Mouse (Mus musculus) erythroblast, embryonic 14.5 days (primary cell): ENCODE data around the gene Zfp536. TPM values are rescaled to one million over a fixed set of nuclear protein-coding genes. Genes with fewer than 3 reads are reported as not detected.

Source experiments
- H3K27me3 ChIP-seq: 2 replicates; pipeline ENCODE4 v1.6.1; 2012; ENCODE audit warnings: inconsistent platforms; ENCODE audit not compliant: control insufficient read depth
- H3K36me3 ChIP-seq: 2 replicates; pipeline ENCODE4 v1.6.1; 2012; ENCODE audit warnings: mild to moderate bottlenecking, inconsistent platforms; ENCODE audit not compliant: control insufficient read depth
- H3K4me1 ChIP-seq: 2 replicates; pipeline ENCODE4 v1.6.1; 2012; ENCODE audit warnings: inconsistent platforms; ENCODE audit not compliant: control insufficient read depth
- H3K4me3 ChIP-seq: replicated peaks from 2 replicates; pipeline ENCODE3; 2012; ENCODE audit warnings: moderate library complexity, mild to moderate bottlenecking, inconsistent platforms
- H3K9me3 ChIP-seq: 2 replicates; pipeline ENCODE4 v1.6.1; 2012; ENCODE audit warnings: low read length, inconsistent platforms, mixed read lengths; ENCODE audit not compliant: control insufficient read depth
- GATA1 ChIP-seq: IDR thresholded peaks from 2 replicates; pipeline ENCODE4 v1.6.1; 2012; ENCODE audit warnings: low read length, inconsistent platforms, mixed read lengths
- TAL1 ChIP-seq: IDR thresholded peaks from 3 replicates; pipeline ENCODE4 v1.6.1; 2012; ENCODE audit warnings: low read length, inconsistent platforms, mixed read lengths
- polyA plus RNA-seq: library from polyadenylated mRNA; stranded (reverse); fragments of >175 nt; gene quantifications from 2 replicates; pipeline ENCODE4 v1.2.3, GENCODE M21; 2012

Gene Zfp536
- polyA plus RNA-seq, 1 experiment = not detected

- no peaks in the 10 kb centered on the region for H3K27me3 ChIP-seq
- H3K36me3 ChIP-seq = no peaks in the 10 kb centered on the region
- no peak for TF ChIP-seq TAL1
- H3K4me1 ChIP-seq = no peaks in the 10 kb centered on the region
- no peak overlapping the region for H3K4me3 ChIP-seq
- peaks cover 3% of the 10 kb centered on the region; the same call in 1 of the 2 replicates for H3K9me3 ChIP-seq
Observed at GRCm38 (mm10) chr7:37481165-37481564, 292.3 kb downstream of the Zfp536 start.

DNA sequence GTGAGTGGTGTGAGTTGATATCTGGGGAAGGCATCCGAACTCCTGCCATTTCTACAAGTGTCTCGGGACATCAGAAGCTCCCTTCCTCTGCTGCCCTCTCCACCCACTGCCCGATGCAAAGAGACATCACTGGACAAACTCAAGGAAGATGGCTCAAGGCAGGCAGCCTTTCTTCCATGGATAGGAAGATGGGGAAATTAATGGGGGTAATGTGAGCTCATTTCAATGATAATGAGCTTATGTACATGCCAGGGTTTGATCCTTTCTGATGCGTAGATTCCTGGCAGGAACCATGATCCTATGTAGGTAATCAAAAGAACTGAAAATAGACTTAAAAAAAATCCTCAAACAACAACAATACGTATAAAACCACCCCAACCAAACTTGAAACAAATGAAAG lies 296.1 kb downstream of the Zfp536 start:
- TF ChIP-seq TAL1 (no peak), GATA1 (no peak)

GRCm38 (mm10) chr7:37475485-37475884 lies 298.0 kb downstream of the Zfp536 start:
- Histone ChIP-seq H3K4me1 (no peaks in the 10 kb centered on the region), H3K36me3 (no peaks in the 10 kb centered on the region), H3K9me3 (peaks cover 3% of the 10 kb centered on the region; the same call in 1 of the 2 replicates), H3K27me3 (no peaks in the 10 kb centered on the region), H3K4me3 (no peak overlapping the region)
- TF ChIP-seq TAL1 (no peak), GATA1 (no peak)

More for the DNA sequence above, 296.1 kb downstream of the Zfp536 start:
- no peaks in the 10 kb centered on the region for H3K4me1 ChIP-seq
- H3K9me3 ChIP-seq = peaks cover 3% of the 10 kb centered on the region; the same call in 1 of the 2 replicates
- no peaks in the 10 kb centered on the region for H3K27me3 ChIP-seq
- no peak overlapping the region for H3K4me3 ChIP-seq
- no peaks in the 10 kb centered on the region for H3K36me3 ChIP-seq

- Histone ChIP-seq H3K36me3 (no peaks in the 10 kb centered on the region), H3K4me1 (no peaks in the 10 kb centered on the region), H3K9me3 (no peaks in the 10 kb centered on the region), H3K27me3 (no peaks in the 10 kb centered on the region), H3K4me3 (no peak overlapping the region)
- TF ChIP-seq GATA1 (no peak), TAL1 (no peak)
Observed at GRCm38 (mm10) chr7:37474284-37474683, 299.2 kb downstream of the Zfp536 start.

- Histone ChIP-seq H3K4me1 (no peaks in the 10 kb centered on the region), H3K27me3 (no peaks in the 10 kb centered on the region), H3K36me3 (no peaks in the 10 kb centered on the region), H3K4me3 (no peak overlapping the region), H3K9me3 (no peaks in the 10 kb centered on the region)
- TF ChIP-seq GATA1 (no peak), TAL1 (no peak)
Observed at GRCm38 (mm10) chr7:37473311-37474084, 299.9 kb downstream of the Zfp536 start.

- Histone ChIP-seq H3K4me1 (no peaks in the 10 kb centered on the region), H3K9me3 (no peaks in the 10 kb centered on the region), H3K4me3 (no peak overlapping the region), H3K27me3 (no peaks in the 10 kb centered on the region), H3K36me3 (no peaks in the 10 kb centered on the region)
- TF ChIP-seq GATA1 (no peak), TAL1 (no peak)
Observed at GRCm38 (mm10) chr7:37471726-37472125, 301.7 kb downstream of the Zfp536 start.

DNA sequence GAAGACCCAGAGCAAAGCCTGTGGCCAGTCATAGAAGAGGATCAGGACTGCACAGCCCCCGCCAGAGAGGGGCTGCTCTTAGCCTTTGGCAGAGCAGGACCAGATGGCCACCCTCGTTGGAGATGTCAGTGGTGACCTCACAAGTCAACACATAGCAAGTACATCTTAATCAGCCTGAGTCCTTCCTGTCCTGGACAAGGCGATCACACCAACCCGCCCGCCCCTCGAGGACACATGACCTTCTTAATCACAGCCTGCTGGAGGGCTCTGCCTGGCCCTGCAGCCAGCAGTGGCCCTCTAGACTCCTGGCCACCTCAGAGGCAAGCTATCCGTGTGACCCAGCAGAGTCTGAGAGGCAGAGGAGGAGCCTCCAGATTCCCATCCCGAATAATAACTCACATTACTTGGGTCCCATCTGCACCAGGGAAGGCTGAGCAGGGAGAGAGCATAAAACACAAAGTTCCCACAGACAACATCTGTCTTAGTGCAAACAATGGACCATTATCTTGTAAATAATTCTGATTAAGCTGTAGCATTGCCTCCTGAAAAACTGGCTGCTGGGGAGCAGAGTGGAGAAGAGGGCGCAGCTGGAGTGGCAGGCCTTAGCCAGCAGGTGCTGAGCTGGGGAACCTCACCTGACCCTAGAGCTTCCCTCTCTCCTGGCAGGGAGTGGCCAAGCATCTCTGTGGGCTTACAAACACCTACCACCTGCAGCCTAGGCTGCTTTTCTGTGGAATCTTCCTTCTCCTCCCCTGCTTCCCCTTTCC lies 306.8 kb downstream of the Zfp536 start:
- Histone ChIP-seq H3K4me1 (no peaks in the 10 kb centered on the region), H3K4me3 (no peak overlapping the region), H3K27me3 (no peaks in the 10 kb centered on the region), H3K36me3 (no peaks in the 10 kb centered on the region), H3K9me3 (no peaks in the 10 kb centered on the region)
- TF ChIP-seq TAL1 (no peak), GATA1 (no peak)

- H3K27me3 ChIP-seq = no peaks in the 10 kb centered on the region
- no peaks in the 10 kb centered on the region for H3K9me3 ChIP-seq
- H3K4me3 ChIP-seq = no peak overlapping the region
- TF ChIP-seq GATA1 = no peak
- no peak for TF ChIP-seq TAL1
- H3K36me3 ChIP-seq = no peaks in the 10 kb centered on the region
- H3K4me1 ChIP-seq = no peaks in the 10 kb centered on the region
Observed at GRCm38 (mm10) chr7:37464186-37464721, 309.2 kb downstream of the Zfp536 start.

- Histone ChIP-seq H3K4me3 (no peak overlapping the region), H3K27me3 (no peaks in the 10 kb centered on the region), H3K4me1 (no peaks in the 10 kb centered on the region), H3K9me3 (peaks cover 9% of the 10 kb centered on the region), H3K36me3 (no peaks in the 10 kb centered on the region)
- TF ChIP-seq GATA1 (no peak), TAL1 (no peak; the same call in 2 of the 3 replicates)
Observed at GRCm38 (mm10) chr7:37447523-37447922, 325.9 kb downstream of the Zfp536 start.
